Mouse (Mus musculus) midbrain, embryonic 15.5 days (tissue): Measurements from ENCODE around the gene Defb22. TPM values are rescaled to one million over a fixed set of nuclear protein-coding genes. Genes with fewer than 3 reads are reported as not detected.
A peak's percentile ranks its signal among the peaks of the same experiment; 100 is the strongest.

Experiments used
- ATAC-seq: fragments of 200-750 bp; cut with Nextera tagmentation; replicated peaks from 2 replicates; pipeline ENCODE4 v1.8.0; 2017; ENCODE audit warnings: moderate TSS enrichment
- H3K27ac ChIP-seq: fragments of 300-500 bp; sonication (generic); 2 replicates; pipeline ENCODE4 v1.5.1; 2015; ENCODE audit warnings: mild to moderate bottlenecking, inconsistent platforms
- H3K27me3 ChIP-seq: fragments of 300-500 bp; sonication (generic); replicated peaks from 2 replicates; pipeline ENCODE4 v1.6.1; 2015; ENCODE audit warnings: inconsistent platforms
- H3K36me3 ChIP-seq: fragments of 300-500 bp; sonication (generic); replicated peaks from 2 replicates; pipeline ENCODE4 v1.6.1; 2015; ENCODE audit warnings: inconsistent platforms
- H3K4me1 ChIP-seq: fragments of 300-500 bp; sonication (generic); 2 replicates; pipeline ENCODE4 v1.6.1; 2015; ENCODE audit warnings: inconsistent platforms
- H3K4me2 ChIP-seq: fragments of 300-500 bp; sonication (generic); 2 replicates; pipeline ENCODE4 v1.6.1; 2015; ENCODE audit warnings: inconsistent platforms, mild to moderate bottlenecking, moderate library complexity
- H3K4me3 ChIP-seq: fragments of 300-500 bp; sonication (generic); 2 replicates; pipeline ENCODE4 v1.5.1; 2015; ENCODE audit warnings: mild to moderate bottlenecking, inconsistent platforms
- H3K9ac ChIP-seq: fragments of 300-500 bp; sonication (generic); 2 replicates; pipeline ENCODE4 v1.6.1; 2015; ENCODE audit warnings: mild to moderate bottlenecking, inconsistent platforms
- H3K9me3 ChIP-seq: fragments of 300-500 bp; sonication (generic); 2 replicates; pipeline ENCODE4 v1.6.1; 2016; ENCODE audit warnings: inconsistent platforms
- WGBS: fragments of 180-500 bp; shearing (Covaris S2); methylation state at CpG from one replicate; pipeline ENCODE4 v1.1.7; 2015; ENCODE audit warnings: mixed read lengths; 5-methylcytosine and 5-hydroxymethylcytosine counted together
- polyA plus RNA-seq: library from polyadenylated mRNA; unstranded; fragments of >200 nt; fragmentation: Nextera tagmentation; extraction: Ambion mirVana; gene quantifications from 2 replicates; pipeline ENCODE4 v1.2.1, GENCODE M21; 2015

Gene Defb22
- polyA plus RNA-seq, 1 experiment from 2014 or later, result not detected

GRCm38 (mm10) chr2:152436983-152437860 lies 52.7 kb downstream of the Defb22 start:
- Histone ChIP-seq H3K4me2 (peak overlapping the region; percentile 64), H3K27ac (0 out of 2 replicates have a peak overlapping the region, but pooled peaks have one; percentile 48), H3K9me3 (no peaks in the 10 kb centered on the region), H3K9ac (peak overlapping the region; percentile 53), H3K36me3 (no peaks in the 10 kb centered on the region), H3K27me3 (no peaks in the 10 kb centered on the region), H3K4me3 (peak overlapping the region; percentile 34), H3K4me1 (peaks cover 10% of the 10 kb centered on the region)
- WGBS, result 3% methylated on average over 23 of the region's 23 CpGs
- peak; percentile 92 for ATAC-seq

- Histone ChIP-seq H3K4me1 (peaks cover 10% of the 10 kb centered on the region), H3K9ac (no peak overlapping the region), H3K27ac (no peak overlapping the region), H3K27me3 (no peaks in the 10 kb centered on the region), H3K9me3 (no peaks in the 10 kb centered on the region), H3K4me3 (no peak overlapping the region), H3K36me3 (no peaks in the 10 kb centered on the region), H3K4me2 (no peak overlapping the region)
- no peak for ATAC-seq
- 66% methylated on average over 7 of the region's 7 CpGs for WGBS
Observed at GRCm38 (mm10) chr2:152436405-152436901, 53.5 kb downstream of the Defb22 start.

Other genes starting within 250 kb of the Defb22 start
- gene Tbc1d20, start 196.3 kb downstream of the Defb22 start, polyA plus RNA-seq, result 37.1 and 38.3 TPM in 2 replicates
- gene Rbck1, start 157.5 kb downstream of the Defb22 start, polyA plus RNA-seq, result 117 and 120 TPM in 2 replicates
- 1.9 and 2.0 TPM in 2 replicates for gene Trib3, start 146.1 kb downstream of the Defb22 start, polyA plus RNA-seq
- gene Nrsn2, start 113.5 kb downstream of the Defb22 start, polyA plus RNA-seq, result 49.4 and 51.0 TPM in 2 replicates
- 15.4 and 17.0 TPM in 2 replicates for gene Sox12, start 92.1 kb downstream of the Defb22 start, polyA plus RNA-seq
- 18.0 and 20.2 TPM in 2 replicates for gene Zcchc3, start 75.1 kb downstream of the Defb22 start, polyA plus RNA-seq
- 1.9 and 2.5 TPM in 2 replicates for gene 6820408C15Rik, start 74.6 kb downstream of the Defb22 start, polyA plus RNA-seq
- not detected in 2 replicates for gene Defb23, start 25.5 kb downstream of the Defb22 start, polyA plus RNA-seq
- not detected in 2 replicates for gene Defb20, start 13.1 kb downstream of the Defb22 start, polyA plus RNA-seq
- gene Defb26, start 21.6 kb upstream of the Defb22 start, polyA plus RNA-seq, result not detected in 2 replicates
- not detected in 2 replicates for gene Defb28, start 28.1 kb upstream of the Defb22 start, polyA plus RNA-seq
- not detected in 2 replicates for gene Defb29, start 50.0 kb upstream of the Defb22 start, polyA plus RNA-seq
- gene Gm17416, start 79.2 kb upstream of the Defb22 start, polyA plus RNA-seq, result not detected in 2 replicates
- gene Defb21, start 82.6 kb upstream of the Defb22 start, polyA plus RNA-seq, result not detected in 2 replicates
- not detected in 2 replicates for gene Defb19, start 90.2 kb upstream of the Defb22 start, polyA plus RNA-seq
- gene Defb45, start 109.3 kb upstream of the Defb22 start, polyA plus RNA-seq, result not detected in 2 replicates
- gene Defb36, start 114.2 kb upstream of the Defb22 start, polyA plus RNA-seq, result not detected in 2 replicates
- not detected in 2 replicates for gene Defb25, start 132.9 kb upstream of the Defb22 start, polyA plus RNA-seq
- gene Rem1, start 136.8 kb upstream of the Defb22 start, polyA plus RNA-seq, result 0.30 and 0.40 TPM in 2 replicates
- gene H13, start 179.3 kb upstream of the Defb22 start, polyA plus RNA-seq, result 178 and 186 TPM in 2 replicates
- 33.7 and 34.3 TPM in 2 replicates for gene Mcts2, start 196.9 kb upstream of the Defb22 start, polyA plus RNA-seq
- gene Id1, start 246.1 kb upstream of the Defb22 start, polyA plus RNA-seq, result 30.7 and 33.7 TPM in 2 replicates